Mouse (Mus musculus): Measurements from ENCODE around the gene Slc44a4.
"Not testable (repeated sequence)": the region's sequence is repeated elsewhere in the genome, so short reads cannot be mapped to it uniquely, and the experiment has no call there.

The Slc44a4 gene

DNA sequence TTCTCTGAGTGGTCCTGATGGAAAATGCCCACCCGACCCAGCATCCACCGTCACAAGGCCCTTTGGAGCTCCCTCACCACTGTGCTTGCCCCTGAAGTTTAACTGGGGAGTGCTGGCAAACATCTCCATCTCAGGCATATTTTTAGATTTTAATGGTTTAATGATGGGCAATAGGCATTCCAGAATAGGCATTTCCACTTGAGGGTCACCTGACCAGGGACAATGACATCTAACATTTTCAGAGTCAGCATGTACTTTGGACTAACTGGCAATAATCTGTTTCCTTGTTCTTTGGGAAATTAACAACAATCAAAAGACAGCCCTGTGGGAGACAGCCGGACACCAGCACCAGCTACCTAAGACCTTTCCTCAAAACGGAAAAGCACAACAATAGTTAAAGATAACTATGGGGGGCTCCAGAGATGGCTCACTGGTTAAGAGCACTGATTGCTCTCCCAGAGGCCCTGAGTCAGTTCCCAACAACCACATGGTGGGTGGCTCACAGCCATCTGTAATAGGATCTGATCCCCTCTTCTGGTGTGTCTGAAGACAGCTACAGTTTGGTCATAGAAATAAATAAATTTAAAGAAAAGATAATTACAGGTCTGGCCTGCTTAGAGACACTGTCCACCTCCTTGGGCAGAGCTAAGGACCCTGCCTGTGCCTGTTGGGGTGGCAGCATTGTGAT lies 29.0 kb downstream of the Slc44a4 start:
- DNase-seq (ENCODE audit: low read depth) = no peak

DNA sequence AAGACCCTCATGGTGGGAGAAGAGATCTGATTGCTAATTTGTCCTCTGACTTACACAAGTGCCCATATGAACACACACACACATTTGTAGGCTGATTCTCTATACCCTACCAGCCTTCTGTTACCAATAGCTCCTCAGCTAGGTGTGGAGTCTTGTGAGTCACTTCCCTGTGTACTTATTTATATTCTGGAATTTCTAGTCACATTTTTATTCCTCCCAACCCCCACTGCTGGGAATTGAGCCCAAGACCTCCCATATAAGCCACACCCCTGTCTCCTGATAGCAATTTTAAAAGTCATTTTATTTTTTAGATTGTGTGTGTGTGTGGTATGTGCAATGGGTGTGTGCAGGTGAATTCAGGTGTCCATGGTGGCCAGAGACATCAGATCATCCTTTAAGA lies 30.1 kb downstream of the Slc44a4 start:
- no peak for DNase-seq (ENCODE audit: low read depth)

DNA sequence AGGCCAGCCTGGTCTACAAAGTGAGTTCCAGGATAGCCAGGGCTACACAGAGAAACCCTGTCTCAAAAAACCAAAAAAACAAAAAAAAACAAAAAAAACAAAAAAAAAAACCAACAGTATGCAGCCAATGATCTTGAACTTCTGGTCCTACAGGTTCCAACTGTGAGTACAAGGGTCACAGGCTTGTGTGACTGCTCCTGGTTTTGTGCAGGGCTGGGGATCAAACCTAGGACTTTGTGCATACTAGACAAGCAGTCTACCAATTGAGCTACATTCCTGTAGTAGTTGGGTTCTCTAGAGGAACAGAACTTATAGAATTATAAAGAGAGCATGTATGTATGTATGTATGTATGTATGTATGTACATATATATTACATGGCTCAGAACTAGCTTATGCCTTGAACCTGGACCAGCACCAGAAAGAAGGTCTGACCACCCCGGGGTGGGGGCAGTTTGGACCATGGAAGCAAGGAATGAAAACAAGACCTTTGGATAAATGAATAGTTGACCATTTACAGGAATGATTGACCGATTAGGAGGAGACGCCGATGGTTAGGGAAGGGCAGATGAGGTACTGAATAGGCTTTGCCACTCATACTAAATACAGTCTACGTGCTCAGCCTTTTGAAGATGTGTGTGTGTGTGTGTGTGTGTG lies 32.3 kb downstream of the Slc44a4 start:
- no peak for DNase-seq (ENCODE audit: low read depth)

DNA sequence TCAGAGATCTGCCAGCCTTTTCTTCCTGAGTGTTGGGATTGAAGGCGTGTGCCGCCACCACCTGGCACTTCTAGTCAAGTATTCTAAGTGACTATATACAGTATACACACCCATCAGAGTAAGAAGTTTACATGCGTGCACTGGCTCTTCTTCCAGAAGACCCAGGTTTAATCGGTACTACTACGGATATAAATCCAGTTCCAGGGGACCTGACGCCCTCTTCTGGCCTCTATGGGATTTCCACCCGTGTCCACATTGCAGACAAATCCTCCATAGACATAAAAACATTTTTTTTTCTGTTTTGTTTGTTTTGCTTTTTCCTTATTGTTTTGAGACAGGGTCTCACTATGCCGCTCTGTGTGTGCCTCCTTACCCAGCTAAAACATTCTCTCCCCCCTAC lies 33.3 kb downstream of the Slc44a4 start:
- no peak for DNase-seq (ENCODE audit: low read depth)

DNA sequence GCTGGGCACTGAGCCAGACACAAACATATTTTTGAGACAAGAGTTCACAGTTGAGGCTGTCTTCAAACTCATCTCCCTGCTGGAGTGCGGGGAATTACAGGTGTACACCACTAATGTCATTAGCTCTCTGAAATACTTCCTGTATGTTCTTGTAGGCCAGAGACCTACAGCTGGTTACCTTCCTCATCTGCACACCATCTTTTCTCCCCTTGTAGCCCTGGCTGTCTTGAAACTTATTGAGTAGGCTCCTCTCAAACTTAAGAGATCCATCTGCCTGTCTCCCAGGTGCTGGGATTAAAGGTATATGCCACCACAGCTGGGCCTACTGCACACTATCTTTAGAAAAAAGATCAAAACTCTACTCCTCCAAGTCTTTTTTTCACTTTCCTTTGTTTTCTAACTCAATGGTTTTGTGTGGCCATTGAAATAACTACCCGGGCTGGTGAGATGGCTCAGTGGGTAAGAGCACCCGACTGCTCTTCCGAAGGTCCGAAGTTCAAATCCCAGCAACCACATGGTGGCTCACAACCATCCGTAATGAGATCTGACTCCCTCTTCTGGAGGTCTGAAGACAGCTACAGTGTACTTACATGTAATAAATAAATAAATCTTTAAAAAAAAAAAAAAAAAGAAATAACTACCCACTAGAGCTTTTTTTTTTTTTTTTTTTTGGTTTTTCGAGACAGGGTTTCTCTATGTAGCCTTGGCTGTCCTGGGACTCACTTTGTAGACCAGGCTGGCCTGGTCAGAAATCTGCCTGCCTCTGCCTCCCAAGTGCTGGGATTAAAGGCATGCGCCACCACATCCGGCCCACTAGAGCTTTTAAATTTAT lies 34.7 kb downstream of the Slc44a4 start:
- not testable (repeated sequence) for DNase-seq (ENCODE audit: low read depth)

DNA sequence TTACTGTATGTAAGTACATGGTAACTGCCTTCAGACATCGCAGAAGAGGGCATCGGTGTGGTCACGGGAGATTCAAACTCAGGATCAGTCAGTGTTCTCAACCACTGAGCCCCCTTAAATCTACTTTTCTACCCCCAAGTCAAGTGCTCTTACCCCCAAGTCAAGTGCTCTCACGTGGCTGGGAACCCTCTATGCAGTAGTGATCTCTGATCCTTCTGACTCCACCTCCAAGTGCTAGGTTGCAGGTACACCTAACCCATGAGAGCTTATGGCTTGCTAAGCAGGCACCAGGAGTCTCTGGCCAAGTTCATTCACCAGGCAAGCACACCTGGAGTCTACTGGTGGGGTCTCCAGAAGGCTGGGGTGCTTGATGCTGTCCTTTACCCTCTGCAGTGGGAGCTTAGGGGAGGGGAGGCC lies 35.3 kb downstream of the Slc44a4 start:
- no peak for DNase-seq (ENCODE audit: low read depth)

DNA sequence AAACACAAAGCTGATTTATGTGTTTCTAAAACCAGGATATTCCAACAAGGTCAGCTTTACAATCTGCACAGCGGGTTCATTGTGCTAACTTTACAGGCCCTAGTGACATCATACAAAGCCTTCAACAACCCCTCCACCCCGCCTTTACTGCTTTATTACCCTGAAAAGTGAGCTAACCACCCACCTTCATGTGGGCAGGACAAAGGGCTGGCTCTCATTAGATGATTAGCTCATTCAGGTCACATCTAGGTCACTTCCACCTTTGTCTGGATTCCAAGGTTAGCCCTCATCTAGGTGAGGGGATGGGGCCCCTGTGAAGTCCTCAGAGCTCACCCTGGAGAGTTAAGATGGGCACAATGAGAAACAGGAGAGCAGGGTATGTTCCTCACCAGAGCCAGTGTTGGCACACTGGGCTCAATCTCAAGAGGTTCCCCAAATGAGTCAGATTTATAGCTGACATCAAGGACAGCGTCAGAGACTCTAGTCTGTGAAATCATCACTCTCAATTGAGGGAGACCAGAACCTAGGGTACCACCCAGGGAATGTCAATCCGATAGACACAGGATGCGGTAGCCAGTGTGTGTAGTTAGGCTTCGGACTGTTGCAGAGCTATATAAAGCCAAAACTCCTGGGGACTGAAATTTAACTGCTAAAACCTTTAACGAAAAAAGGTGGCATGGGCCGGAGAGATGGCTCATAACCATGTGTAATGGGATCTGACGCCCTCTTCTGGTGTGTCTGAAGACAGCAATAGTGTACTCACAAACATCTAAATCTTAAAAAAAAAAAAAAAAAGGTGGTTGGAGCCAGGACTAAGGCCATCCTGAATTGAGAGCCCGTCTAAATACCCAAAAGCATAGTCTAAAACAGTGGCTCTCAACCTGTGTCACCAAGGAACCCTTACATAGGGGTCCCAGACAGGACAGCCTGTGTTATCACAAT lies 36.5 kb downstream of the Slc44a4 start:
- no peak for DNase-seq (ENCODE audit: low read depth)

DNA sequence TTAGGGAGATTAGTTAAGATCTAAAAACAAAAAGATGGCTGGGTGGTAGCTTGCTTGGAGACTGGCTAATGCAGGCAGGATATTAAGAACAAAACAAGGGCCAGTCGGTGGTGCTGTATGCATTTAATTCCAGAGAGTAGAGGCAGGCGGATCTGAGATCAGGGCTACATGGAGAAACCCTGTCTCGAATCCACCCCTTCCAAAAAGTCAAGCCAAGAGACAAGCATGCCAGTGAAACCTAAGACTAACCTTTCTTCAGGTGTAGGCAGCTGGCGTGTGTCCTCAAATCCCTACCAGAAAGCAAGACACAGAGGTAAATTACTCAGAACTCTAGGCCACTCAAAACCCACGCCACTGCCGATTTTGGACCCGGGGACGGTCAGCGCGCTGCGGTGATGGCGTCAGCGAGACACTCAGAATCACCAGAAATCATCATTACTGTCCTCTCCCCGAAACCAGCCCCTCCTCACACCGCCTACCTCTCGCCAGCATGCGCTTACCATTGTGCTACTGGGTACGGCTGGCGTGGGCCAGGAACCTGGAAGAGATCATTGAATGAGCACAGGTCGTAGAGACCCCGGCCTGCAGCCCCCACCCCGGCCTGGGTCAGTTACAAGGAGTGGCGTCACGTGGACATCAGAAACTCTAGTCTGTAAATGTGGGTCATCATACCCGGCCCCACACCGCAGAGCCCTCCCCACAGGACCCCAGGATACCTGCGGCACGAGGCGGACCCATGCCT lies 37.5 kb downstream of the Slc44a4 start:
- no peak for DNase-seq (ENCODE audit: low read depth)

DNA sequence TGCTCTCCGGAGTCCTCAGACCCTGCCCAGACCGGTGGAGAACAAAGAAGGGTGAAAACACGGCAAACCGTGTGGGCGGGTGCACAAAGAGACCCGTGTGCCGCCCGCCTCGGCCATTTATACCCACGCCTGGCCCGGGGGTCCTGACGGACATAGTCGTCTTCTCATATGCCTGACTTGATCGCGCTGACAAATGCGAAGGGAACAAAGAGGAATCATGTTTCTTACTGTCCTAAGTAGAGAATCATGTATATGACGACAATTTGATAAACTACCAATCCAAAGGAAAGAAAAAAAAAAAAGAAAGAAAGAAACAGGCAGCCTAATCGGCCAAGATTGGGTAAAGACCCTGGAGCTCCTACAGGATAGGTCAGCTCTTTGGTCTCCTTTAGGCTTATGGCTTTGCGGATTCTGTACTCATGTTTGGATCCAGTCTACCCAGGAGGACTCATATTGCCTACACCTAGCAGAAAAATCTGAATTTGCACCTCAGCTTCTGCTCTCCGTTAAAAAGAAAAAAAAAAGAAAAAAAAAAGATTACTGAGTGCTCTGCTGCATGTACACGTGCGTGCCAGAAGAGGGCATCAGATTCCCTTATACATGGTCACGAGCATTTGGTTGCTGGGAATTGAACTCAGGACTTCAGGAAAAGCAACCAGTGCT lies 38.2 kb downstream of the Slc44a4 start:
- peak; percentile 78 for DNase-seq (ENCODE audit: low read depth)

DNA sequence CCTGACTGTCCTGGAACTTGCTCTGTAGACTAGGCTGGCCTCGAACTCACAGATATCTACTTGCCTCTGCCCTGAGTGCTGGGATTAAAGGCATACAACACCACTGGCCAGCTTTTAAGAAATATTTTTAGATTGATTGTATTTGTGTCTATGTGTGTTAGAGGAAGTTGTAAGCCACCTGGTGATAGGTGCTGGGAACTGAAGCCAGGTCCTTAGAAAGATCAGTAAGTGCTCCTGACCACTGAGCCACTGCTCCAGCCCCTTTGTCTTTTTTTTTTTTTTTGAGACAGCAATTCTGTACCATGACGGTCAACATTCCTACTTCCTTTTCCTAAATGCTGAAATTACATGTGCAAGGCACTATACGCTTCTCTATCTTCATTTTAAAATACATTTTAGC lies 39.0 kb downstream of the Slc44a4 start:
- DNase-seq (ENCODE audit: low read depth) = no peak

DNA sequence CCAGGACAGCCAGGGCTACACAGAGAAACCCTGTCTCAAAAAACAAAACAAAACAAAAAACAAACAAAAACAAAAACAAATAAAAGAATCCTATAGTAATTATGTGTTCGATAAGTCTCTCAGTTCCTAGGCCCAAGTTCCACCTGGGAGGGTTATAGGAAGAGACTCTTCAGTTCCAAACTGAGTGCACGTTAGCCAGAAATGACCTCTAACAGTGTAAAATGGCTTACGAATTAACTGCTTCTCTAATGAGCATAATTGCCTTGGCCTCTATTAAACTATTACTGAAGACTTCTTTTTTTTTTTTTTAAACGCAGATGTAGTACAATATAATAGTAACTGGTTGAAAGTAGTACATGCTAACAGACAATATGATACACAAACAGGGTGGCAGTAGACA lies 39.6 kb downstream of the Slc44a4 start:
- DNase-seq (ENCODE audit: low read depth) = no peak

DNA sequence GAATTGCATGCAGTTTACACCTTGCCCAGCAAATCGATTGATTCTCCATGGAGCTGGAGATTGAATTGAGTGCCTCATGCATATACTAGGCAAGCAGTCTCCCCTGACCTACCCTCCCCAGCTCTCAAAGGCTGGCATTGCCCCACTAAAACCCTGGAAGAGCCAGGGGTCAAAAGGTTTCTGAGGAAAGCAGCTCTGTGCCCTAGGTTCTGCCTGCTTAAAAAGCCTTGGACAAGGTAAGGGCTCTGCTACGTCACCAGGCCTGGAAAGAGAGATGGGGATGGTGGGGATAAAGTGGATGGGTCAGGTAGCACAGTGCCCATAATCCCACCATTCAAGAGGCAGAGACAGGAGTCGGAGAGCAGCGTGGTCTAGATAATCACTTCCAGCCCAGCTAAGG lies 40.6 kb downstream of the Slc44a4 start:
- DNase-seq (ENCODE audit: low read depth) = no peak

DNA sequence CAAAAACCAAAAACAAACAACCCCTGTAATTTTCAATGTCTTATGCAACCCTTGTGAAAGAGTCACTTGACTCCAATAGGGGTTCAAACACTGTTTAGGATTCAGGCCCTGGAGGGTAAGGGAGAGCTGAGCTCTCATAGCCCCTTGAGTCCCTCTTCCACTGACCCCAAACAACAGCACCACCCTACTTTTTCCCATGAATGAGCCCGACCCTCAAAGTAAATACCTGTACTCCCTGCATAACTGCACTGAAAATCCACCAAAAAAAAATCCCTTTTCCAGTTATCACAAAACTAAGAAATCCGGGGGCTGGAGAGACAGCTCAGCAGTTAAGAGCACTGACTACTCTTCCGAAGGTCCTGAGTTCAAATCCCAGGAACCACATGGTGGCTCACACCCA lies 41.6 kb downstream of the Slc44a4 start:
- no peak for DNase-seq (ENCODE audit: low read depth)

DNA sequence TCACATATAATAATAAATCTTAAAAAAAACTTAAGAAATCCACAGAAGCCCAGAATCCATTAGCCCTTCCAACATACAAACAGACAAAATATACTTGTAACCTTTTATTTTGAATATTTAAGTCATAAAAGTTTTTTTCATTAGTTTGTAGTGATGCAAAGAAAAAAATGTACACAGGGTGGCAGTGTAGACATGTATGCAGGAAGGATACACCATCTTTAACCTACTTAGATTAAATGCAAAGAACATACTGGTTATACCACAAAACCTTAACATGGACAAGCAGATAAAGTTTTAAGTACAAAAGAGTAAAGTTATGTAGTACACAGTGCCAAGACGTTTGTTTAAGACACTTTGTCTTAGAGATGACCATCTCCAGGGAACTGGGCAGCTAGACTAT lies 42.1 kb downstream of the Slc44a4 start:
- no peak for DNase-seq (ENCODE audit: low read depth)

DNA sequence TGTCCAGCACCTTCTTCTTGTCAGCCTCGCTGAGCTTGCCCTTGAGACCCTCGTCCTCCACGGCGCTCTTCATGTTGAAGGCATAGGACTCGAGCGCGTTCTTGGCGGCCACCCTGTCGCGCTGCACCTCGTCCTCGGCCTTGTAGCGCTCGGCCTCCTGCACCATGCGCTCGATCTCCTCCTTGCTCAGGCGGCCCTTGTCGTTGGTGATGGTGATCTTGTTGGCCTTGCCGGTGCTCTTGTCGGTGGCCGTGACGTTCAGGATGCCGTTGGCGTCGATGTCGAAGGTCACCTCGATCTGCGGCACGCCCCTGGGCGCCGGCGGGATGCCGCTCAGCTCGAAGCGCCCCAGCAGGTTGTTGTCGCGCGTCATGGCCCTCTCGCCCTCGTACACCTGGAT lies 43.0 kb downstream of the Slc44a4 start:
- not testable (repeated sequence) for DNase-seq (ENCODE audit: low read depth)

DNA sequence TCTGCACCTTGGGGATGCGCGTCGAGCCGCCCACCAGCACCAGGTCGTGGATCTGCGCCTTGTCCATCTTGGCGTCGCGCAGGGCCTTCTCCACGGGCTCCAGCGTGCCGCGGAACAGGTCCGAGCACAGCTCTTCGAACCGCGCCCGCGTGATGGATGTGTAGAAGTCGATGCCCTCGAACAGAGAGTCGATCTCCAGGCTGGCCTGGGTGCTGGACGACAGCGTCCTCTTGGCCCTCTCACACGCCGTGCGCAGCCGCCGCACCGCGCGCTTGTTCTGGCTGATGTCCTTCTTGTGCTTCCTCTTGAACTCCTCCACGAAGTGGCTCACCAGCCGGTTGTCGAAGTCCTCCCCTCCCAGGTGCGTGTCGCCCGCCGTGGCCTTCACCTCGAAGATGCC lies 43.7 kb downstream of the Slc44a4 start:
- DNase-seq (ENCODE audit: low read depth) = not testable (repeated sequence)

DNA sequence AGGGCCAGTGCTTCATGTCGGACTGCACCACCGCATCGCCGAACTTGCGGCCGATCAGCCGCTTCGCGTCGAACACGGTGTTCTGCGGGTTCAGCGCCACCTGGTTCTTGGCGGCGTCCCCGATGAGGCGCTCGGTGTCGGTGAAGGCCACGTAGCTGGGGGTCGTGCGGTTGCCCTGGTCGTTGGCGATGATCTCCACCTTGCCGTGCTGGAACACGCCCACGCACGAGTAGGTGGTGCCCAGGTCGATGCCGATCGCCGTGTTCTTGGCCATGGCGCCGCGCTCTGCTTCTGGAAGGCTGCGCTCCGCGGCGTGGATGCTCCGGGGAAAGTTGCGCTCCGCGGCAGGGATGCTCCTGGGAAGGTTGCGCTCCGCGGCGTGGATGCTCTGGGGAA lies 44.5 kb downstream of the Slc44a4 start:
- not testable (repeated sequence) for DNase-seq (ENCODE audit: low read depth)

DNA sequence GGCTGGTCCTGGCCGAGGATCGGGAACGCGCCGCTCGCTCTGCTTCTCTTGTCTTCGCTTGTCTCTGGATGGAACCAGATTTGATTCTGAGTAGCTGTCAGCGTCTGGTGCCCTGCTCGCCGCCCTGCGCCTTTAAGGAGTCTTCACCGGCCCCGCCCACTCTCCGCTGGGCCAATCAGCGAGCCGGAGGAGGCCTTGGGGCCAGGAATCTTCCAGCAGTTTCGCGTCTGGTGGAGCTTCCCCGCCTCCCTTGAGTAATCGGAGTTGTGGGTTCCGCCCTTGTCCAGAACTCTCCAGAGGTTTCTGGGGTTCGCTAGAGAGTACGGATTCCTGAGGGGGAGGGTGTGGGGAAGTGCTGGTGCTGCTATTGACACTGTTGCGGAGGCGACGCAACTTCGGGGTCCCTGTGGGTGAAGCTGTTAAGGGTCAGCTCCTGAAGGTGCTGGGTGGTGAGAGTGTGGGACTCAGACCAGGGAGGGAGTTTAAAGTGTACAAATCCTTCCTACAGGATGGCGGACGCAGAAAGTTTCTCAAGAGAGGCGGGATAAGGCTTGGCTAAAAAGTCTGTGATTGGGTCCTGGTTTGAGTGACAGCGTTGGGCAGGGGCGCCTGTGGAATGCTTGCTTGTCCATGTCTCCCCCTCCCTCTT lies 45.0 kb downstream of the Slc44a4 start, which contains the start of gene Hspa1b:
Gene Hspa1b (minus strand): TSS at position 109 of the 649 bp plus-strand sequence.
- peak; percentile 79 for DNase-seq (ENCODE audit: low read depth)

DNA sequence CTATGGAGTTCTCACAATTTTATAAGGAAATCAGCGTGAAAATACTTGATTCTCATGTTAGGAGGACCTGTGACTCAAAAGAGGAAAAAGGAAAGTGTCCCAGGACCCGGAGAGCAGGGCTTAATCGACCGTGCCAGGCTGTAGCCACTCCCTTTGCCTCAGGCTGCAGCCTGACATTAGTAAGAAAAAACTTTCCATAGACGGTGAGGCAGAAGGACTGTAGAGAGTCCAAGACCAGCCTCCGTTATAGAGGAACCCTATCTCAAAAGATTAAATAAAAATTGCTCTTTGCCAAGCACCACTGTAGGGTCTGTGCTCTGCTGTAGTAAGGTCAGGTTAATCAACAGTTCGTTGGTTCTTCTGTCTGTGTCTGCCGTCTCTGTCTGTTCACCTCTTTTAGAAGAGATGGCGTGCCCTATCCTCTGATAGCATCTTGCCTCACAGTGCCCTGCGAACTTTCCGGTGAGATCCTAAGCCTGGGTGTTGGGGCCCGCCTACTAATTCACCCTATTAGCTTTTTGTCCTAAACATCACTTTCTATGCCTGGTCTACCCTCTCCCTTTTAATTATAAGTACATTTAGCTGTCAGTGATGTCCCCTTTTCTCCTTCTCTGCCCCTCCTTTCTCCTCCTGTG lies 45.7 kb downstream of the Slc44a4 start:
- DNase-seq (ENCODE audit: low read depth) = no peak

Data from fibroblast of lung, adult 2 months (primary cell).